In genomic region chr6:87725267-87725912, GRCm38 (mm10) we compare ENCODE assay signal across 24 mouse cellular contexts. TPM values are rescaled to one million over a fixed set of nuclear protein-coding genes. Genes with fewer than 3 reads are reported as not detected.
A peak's percentile ranks its signal among the peaks of the same experiment; 100 is the strongest.
DNase-seq lines count a peak whose midpoint lies in the region; ATAC-seq and TF ChIP-seq lines count a peak whose summit lies in the region.
"Had no signal": no experiment of that assay in that cellular context is flagged by ENCODE, and none has a peak within 500 bp of the region (broad histone marks: within the 10 kb centered on the region; RNA-seq: fewer than 3 reads in every experiment).

No protein-coding gene starts in this region.

- no peak overlapping the region for H3ac ChIP-seq in C2C12 (ENCODE audit: control insufficient read depth, insufficient read length, low read depth)

- H3K4me2 ChIP-seq in hindbrain, embryonic 11.5 days (replicated peaks; ENCODE audit: low read depth, low read length): no peak overlapping the region
- H3K4me2 ChIP-seq in hindbrain, embryonic 13.5 days: no peak overlapping the region
- H3K4me2 ChIP-seq: embryonic facial prominence, embryonic 13.5 days; forebrain, embryonic 13.5 days; limb, embryonic 12.5 days; liver, embryonic 11.5 days; midbrain, embryonic 13.5 days had no signal

- DNase-seq in hindbrain, embryonic 10.5 days (ENCODE audit: low spot score): no peak
- DNase-seq in hindbrain, embryonic 11.5 days (ENCODE audit: low spot score): no peak
- DNase-seq in ES-CJ7 (ENCODE audit: low read depth, low spot score): peak; percentile 33
- DNase-seq in lung, adult 2 months: no peak
- DNase-seq in urinary bladder, adult 2 months (ENCODE audit: low spot score): no peak
- no peak for DNase-seq in right cerebral cortex, postnatal 36 days (ENCODE audit: low spot score in 2 of 2)
- DNase-seq: adrenal gland, postnatal 14 days; cerebellum, adult 2 months; cerebellum, postnatal 36 days; embryo, embryonic 11 days; gastrocnemius, adult 2 months; heart, postnatal 36 days; kidney, adult 9 months; kidney, postnatal 14 days; liver, postnatal 0 days; lung, postnatal 14 days had no signal

- TF ChIP-seq POLR2A in lung, adult 2 months (IDR thresholded peaks at IDR 0.05; ENCODE audit: borderline replicate concordance, extremely low read depth, low read depth, low read length): no peak

- no peak overlapping the region for H3K9ac ChIP-seq in hindbrain, embryonic 11.5 days (ENCODE audit: low read depth, low read length)
- no peak overlapping the region for H3K9ac ChIP-seq in hindbrain, embryonic 13.5 days
- H3K9ac ChIP-seq: embryonic facial prominence, embryonic 13.5 days; forebrain, embryonic 13.5 days; limb, embryonic 12.5 days; liver, postnatal 0 days; midbrain, embryonic 13.5 days had no signal

- no peaks in the 10 kb centered on the region for H3K9me3 ChIP-seq in hindbrain, embryonic 10.5 days
- H3K9me3 ChIP-seq in hindbrain, embryonic 11.5 days (ENCODE audit: control insufficient read depth, low read length): no peaks in the 10 kb centered on the region
- no peaks in the 10 kb centered on the region for H3K9me3 ChIP-seq in hindbrain, embryonic 13.5 days
- H3K9me3 ChIP-seq: embryonic facial prominence, embryonic 13.5 days; forebrain, embryonic 13.5 days; limb, embryonic 12.5 days; midbrain, embryonic 13.5 days had no signal

- no peaks in the 10 kb centered on the region for H3K79me2 ChIP-seq in C2C12 (ENCODE audit: control insufficient read depth, insufficient read depth)

- H3K36me3 ChIP-seq in hindbrain, embryonic 10.5 days: no peaks in the 10 kb centered on the region
- H3K36me3 ChIP-seq in hindbrain, embryonic 11.5 days (ENCODE audit: control insufficient read depth, insufficient read depth, low read length): no peaks in the 10 kb centered on the region
- no peaks in the 10 kb centered on the region for H3K36me3 ChIP-seq in C2C12 (ENCODE audit: control insufficient read depth, insufficient read depth)
- no peaks in the 10 kb centered on the region for H3K36me3 ChIP-seq in hindbrain, embryonic 13.5 days
- H3K36me3 ChIP-seq: embryonic facial prominence, embryonic 13.5 days; limb, embryonic 12.5 days; midbrain, embryonic 13.5 days had no signal

- H3K4me1 ChIP-seq in hindbrain, embryonic 10.5 days (replicated peaks): peaks cover 46% of the 10 kb centered on the region
- H3K4me1 ChIP-seq in hindbrain, embryonic 11.5 days (replicated peaks; ENCODE audit: control insufficient read depth, insufficient read depth, low read length): peaks cover 8% of the 10 kb centered on the region; the same call in 1 of the 2 replicates
- peaks cover 21% of the 10 kb centered on the region for H3K4me1 ChIP-seq in hindbrain, embryonic 13.5 days (replicated peaks)
- H3K4me1 ChIP-seq in lung, adult 2 months (ENCODE audit: control insufficient read depth, insufficient read depth, low read length): no peaks in the 10 kb centered on the region

- 63% methylated on average over 7 of the region's 7 CpGs for WGBS in hindbrain, embryonic 10.5 days
- WGBS in hindbrain, embryonic 11.5 days: 73% methylated on average over 7 of the region's 7 CpGs
- WGBS in hindbrain, embryonic 13.5 days: 62% methylated on average over 7 of the region's 7 CpGs
- 81% methylated on average over 7 of the region's 7 CpGs for WGBS in lung, adult 2 months

- peak overlapping the region; percentile 63 for H3K27ac ChIP-seq in hindbrain, embryonic 10.5 days
- no peak overlapping the region for H3K27ac ChIP-seq in hindbrain, embryonic 11.5 days (ENCODE audit: low read depth, low read length)
- peak overlapping the region; percentile 69; the same call in 1 of the 2 replicates for H3K27ac ChIP-seq in hindbrain, embryonic 13.5 days
- H3K27ac ChIP-seq: embryonic facial prominence, embryonic 13.5 days; forebrain, embryonic 13.5 days; gastrocnemius, adult 2 months; layer of hippocampus, adult 2 months; limb, embryonic 12.5 days; midbrain, embryonic 13.5 days had no signal

- no peak for TF ChIP-seq CTCF in C2C12 (IDR thresholded peaks at IDR 0.05; ENCODE audit: control insufficient read depth, insufficient read depth, insufficient read length)
- TF ChIP-seq CTCF in lung, adult 2 months (IDR thresholded peaks at IDR 0.05; ENCODE audit: insufficient read depth, low read length): no peak

- ATAC-seq in hindbrain, embryonic 11.5 days (ENCODE audit: low FRiP score): no peak
- no peak for ATAC-seq in hindbrain, embryonic 13.5 days (ENCODE audit: low FRiP score)
- ATAC-seq: forebrain, embryonic 13.5 days; liver, postnatal 0 days; midbrain, embryonic 13.5 days had no signal

- no peak overlapping the region for H3K4me3 ChIP-seq in hindbrain, embryonic 10.5 days
- no peak overlapping the region for H3K4me3 ChIP-seq in hindbrain, embryonic 11.5 days (ENCODE audit: low read depth, low read length)
- no peak overlapping the region for H3K4me3 ChIP-seq in C2C12 (ENCODE audit: insufficient read depth, poor library complexity, severe bottlenecking)
- no peak overlapping the region for H3K4me3 ChIP-seq in hindbrain, embryonic 13.5 days
- no peak overlapping the region for H3K4me3 ChIP-seq in lung, adult 2 months (replicated peaks; ENCODE audit: extremely low read depth, low read depth, low read length)
- H3K4me3 ChIP-seq: embryonic facial prominence, embryonic 13.5 days; forebrain, embryonic 13.5 days; gastrocnemius, adult 2 months; layer of hippocampus, adult 2 months; limb, embryonic 12.5 days; midbrain, embryonic 13.5 days had no signal

- H3K27me3 ChIP-seq in hindbrain, embryonic 10.5 days (ENCODE audit: insufficient read depth, poor library complexity, severe bottlenecking): peaks cover 50% of the 10 kb centered on the region
- H3K27me3 ChIP-seq in hindbrain, embryonic 11.5 days (ENCODE audit: control insufficient read depth, insufficient read depth, low read length): peaks cover 5% of the 10 kb centered on the region; the same call in 1 of the 2 replicates
- peaks cover 7% of the 10 kb centered on the region for H3K27me3 ChIP-seq in C2C12 (ENCODE audit: control insufficient read depth, insufficient read depth, insufficient read length)
- peaks cover 7% of the 10 kb centered on the region; the same call in 1 of the 2 replicates for H3K27me3 ChIP-seq in hindbrain, embryonic 13.5 days

- no peaks in the 10 kb centered on the region for H3K79me3 ChIP-seq in C2C12 (ENCODE audit: low read depth)

TF ChIP-seq in C2C12, 6 proteins besides CTCF, POLR2A, EP300 and RAD21:
- TF ChIP-seq MAX (IDR thresholded peaks at IDR 0.05): no peak
- TF ChIP-seq USF1 (IDR thresholded peaks at IDR 0.05; ENCODE audit: low read depth): peak; percentile 14

RNA-seq across cellular contexts. Expression of gene Efcc1, which starts 5.3 kb away (rescaled TPM):
- polyA plus RNA-seq in hindbrain, embryonic 10.5 days (2016; fragmentation: Nextera tagmentation; extraction: Ambion mirVana): 4.2 and 5.8 TPM in 2 replicates
- polyA plus RNA-seq in hindbrain, embryonic 11.5 days (2014; fragmentation: Nextera tagmentation; extraction: Ambion mirVana): 5.6 and 7.7 TPM in 2 replicates
- polyA plus RNA-seq in C2C12 (2012; fragmentation: generic; extraction: Trizol): 0.05 TPM
- polyA plus RNA-seq in hindbrain, embryonic 13.5 days (2015; fragmentation: Nextera tagmentation; extraction: Ambion mirVana): 5.9 and 6.2 TPM in 2 replicates
- 14.5 and 16.3 TPM in 2 replicates for polyA plus RNA-seq in lung, adult 2 months (2012; rRNA removed)
- 3.9 and 6.0 TPM in 2 replicates for polyA plus RNA-seq in urinary bladder, adult 2 months (2012; rRNA removed)

RNA-seq across cellular contexts. Expression of gene Gp9, which starts 52.5 kb away (rescaled TPM):
- polyA plus RNA-seq in hindbrain, embryonic 10.5 days (2016; fragmentation: Nextera tagmentation; extraction: Ambion mirVana): 3.0 and 3.1 TPM in 2 replicates
- polyA plus RNA-seq in hindbrain, embryonic 11.5 days (2014; fragmentation: Nextera tagmentation; extraction: Ambion mirVana): 1.4 and 2.2 TPM in 2 replicates
- polyA plus RNA-seq in C2C12 (2012; fragmentation: generic; extraction: Trizol): not detected
- 1.1 and 1.5 TPM in 2 replicates for polyA plus RNA-seq in hindbrain, embryonic 13.5 days (2015; fragmentation: Nextera tagmentation; extraction: Ambion mirVana)
- polyA plus RNA-seq in lung, adult 2 months (2012; rRNA removed): 13.1 and 14.9 TPM in 2 replicates
- polyA plus RNA-seq in urinary bladder, adult 2 months (2012; rRNA removed): 0.19 and 0.27 TPM in 2 replicates

RNA-seq across cellular contexts. Expression of gene Aplf, which starts 53.4 kb away (rescaled TPM):
- polyA plus RNA-seq in hindbrain, embryonic 10.5 days (2016; fragmentation: Nextera tagmentation; extraction: Ambion mirVana): 13.4 and 14.8 TPM in 2 replicates
- 15.7 and 16.4 TPM in 2 replicates for polyA plus RNA-seq in hindbrain, embryonic 11.5 days (2014; fragmentation: Nextera tagmentation; extraction: Ambion mirVana)
- 5.8 TPM for polyA plus RNA-seq in C2C12 (2012; fragmentation: generic; extraction: Trizol)
- 9.9 and 10.0 TPM in 2 replicates for polyA plus RNA-seq in hindbrain, embryonic 13.5 days (2015; fragmentation: Nextera tagmentation; extraction: Ambion mirVana)
- 2.4 and 3.6 TPM in 2 replicates for polyA plus RNA-seq in lung, adult 2 months (2012; rRNA removed)
- 7.5 and 8.1 TPM in 2 replicates for polyA plus RNA-seq in urinary bladder, adult 2 months (2012; rRNA removed)
